Mouse (Mus musculus) layer of hippocampus, adult 9-10 months (tissue): ENCODE measurements around the gene Cox5a.

Experiments used
- DNase-seq: peaks from one replicate; pipeline ENCODE4 v3.0.0; 2022; ENCODE audit warnings: low spot score

Gene Cox5a

DNA sequence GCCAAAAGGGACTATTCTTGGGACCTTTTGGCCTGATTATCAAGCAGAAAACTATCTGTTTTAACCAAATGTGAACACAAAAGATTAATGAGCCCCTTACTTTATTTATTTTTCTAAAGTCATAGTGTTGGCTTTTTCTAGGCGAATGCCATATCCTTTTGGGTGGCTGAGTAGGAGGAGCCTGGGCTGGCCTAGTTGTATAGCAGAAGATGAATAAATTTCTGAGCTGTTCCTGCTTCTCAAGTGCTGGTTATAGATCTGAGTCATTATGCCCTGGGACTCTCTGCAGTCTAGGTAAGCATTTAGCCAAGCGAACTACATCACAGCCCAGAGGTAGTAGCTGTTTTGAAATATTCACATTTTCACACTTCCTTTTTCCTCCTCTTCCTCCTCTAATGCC, 4.4 kb downstream of the Cox5a start:
- DNase-seq: no peak

GRCm38 (mm10) chr9:57526435-57526834, 5.4 kb downstream of the Cox5a start:
- no peak for DNase-seq

GRCm38 (mm10) chr9:57531946-57532345, 10.9 kb downstream of the Cox5a start:
- DNase-seq: no peak

- DNase-seq: no peak
These were observed 15.3 kb downstream of the Cox5a start for GRCm38 (mm10) chr9:57536362-57536761.

DNA sequence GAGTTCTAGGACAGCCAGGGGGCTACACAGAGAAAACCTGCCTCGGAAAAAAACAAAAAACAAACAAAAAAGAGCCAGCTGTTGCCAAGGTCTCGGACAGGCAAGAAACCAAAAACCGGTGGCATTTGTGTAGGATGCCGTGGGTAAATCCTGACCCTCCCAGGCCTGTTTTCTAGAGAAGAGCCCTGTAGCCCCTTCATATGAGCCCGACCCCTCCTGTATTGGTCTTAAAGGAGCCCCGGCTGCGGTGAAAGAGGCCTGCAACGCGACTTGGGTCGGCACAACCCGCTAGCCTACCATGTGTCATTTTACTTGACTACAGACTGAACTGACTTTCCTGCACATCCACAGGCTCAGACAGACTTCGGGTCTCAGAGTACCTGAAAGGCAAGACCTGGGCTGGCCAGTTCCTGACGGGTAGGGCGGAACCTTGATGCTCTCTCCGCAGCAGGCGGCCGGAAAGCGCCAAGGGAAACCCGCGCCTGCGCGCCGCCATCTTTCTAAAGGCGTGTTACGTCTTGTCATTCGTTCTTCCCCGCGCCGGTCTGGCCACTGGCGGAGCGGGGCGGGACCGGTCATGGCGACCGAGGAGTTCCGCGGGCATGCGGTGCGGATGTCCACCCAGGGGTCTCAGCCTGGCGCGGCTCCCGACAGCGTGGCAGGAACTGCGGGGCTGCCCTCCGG, 16.1 kb downstream of the Cox5a start, which contains the start of gene Fam219b:
Fam219b (plus strand) TSS at position 485 of the 684 bp plus-strand sequence.
- DNase-seq: peak; percentile 73

DNA sequence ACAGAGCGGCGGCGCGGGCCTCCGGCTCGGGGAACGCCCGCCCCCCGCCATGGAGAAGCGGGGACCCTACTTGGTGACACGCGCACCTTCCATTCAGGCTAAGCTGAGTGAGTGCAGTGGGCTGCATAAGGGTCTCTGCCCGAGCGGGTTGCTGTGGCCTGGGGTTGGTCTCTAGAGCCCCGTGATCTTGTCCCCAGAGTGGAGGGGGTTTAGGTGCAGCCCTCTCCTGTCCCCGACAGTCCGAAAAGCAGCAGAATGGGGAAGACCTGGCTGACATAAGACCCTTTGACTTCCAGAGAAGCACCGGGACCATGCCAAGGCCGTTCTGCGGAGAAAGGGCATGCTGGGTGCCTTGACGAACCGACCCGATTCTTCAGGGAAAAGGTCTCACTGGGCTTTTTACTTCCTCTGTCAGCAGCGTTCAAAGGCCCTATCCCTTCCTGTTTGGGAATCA, 16.7 kb downstream of the Cox5a start:
- DNase-seq: no peak

GRCm38 (mm10) chr9:57539550-57539949, 18.5 kb downstream of the Cox5a start:
- DNase-seq: no peak

DNA sequence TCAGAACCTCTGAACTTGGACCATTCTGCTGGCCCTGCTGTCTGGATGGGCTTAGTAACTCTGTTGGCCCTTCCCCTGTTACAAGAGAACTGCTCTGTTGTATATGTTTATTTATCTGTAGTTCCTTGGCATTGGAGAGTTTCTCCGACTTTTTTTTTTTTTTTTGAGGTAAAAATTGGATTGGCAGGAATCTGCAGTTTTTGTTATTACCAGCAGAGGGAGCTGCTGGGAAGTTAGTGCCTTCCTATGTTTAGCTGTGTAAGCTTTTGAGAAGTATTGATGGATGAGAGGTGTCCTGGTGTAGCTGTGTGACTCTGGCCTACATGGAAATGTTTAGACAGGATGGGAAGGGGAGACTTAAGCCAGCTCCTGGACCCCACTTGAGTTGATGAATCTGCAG, 20.2 kb downstream of the Cox5a start:
- DNase-seq: no peak

DNA sequence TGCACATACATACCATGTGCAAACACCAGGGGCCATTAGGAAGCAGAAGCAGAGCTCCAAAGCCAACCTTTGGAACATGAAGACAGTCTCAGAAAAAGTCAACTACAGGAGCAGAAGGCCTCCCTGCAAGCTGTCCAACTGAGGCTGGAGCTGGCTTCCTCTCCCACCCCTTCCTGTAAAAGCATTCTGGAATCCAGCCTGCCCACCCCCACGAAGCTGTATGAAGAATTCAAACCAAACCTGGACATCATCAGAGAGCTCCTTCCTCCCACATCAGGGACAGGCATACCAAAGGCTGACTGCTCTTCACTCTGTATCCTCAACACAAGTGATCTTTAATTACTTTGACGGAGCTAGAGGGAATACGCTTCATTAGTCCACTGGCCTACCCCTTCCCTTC, 22.9 kb downstream of the Cox5a start:
- no peak for DNase-seq

GRCm38 (mm10) chr9:57547287-57547686, 26.2 kb downstream of the Cox5a start:
- no peak for DNase-seq

DNA sequence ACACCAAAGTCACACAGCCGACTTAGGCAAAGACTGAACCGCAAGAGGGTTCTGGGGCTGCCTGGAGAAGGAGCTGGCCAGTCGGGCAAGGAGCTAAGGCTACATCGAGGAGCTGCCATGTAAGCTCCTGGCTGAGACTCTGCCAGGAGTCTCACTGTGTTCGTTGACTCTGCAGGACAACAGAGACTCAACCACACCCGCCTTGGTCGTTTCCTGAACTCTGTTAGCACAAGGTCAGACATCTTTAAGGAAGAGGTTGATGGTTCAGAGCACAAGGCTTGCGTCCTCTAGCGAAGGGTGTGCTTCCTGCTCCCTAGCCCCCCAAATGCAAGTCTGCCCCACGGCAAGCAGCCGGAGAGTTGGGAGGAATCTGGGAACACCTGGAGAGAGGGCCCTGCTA, 26.8 kb downstream of the Cox5a start:
- DNase-seq: no peak

- DNase-seq: no peak
These were observed 28.1 kb downstream of the Cox5a start for GRCm38 (mm10) chr9:57549186-57549585.

DNA sequence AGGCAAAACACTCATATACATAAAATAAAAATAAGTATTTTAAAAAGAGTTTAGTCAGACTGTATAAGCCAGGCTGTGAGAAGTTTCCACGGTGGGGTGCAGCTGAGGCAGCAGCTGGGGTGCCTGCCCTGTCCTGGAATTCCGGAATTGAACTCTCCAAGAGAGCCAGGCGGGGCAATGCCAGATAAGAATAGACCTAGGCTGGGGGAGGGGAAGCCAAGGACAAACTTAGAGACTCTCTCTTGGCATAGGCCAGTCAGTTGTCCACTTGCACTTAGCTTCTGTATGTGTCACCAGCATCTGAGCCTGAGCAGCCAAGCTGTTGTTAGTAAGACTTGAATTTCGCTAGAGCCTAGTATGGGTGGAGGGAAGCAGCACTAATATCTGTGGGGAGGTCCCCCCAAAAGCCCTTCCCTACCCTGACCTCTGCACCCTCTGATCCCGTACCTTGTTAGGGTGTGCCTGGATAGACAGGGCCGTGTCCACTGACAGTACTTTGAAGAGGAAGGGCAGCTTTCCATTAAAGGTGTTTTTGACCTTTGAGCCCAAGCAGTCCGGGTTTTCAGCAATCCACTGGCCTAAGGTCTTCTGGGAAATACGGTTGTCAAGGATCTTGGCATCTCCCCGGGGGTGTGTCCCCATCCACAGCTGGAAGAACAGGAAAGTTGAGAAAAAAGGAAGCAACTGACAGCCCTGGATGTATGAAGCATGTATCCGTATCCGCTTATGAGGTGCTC, 29.2 kb downstream of the Cox5a start:
- DNase-seq: no peak

GRCm38 (mm10) chr9:57552139-57552887, 31.2 kb downstream of the Cox5a start, which contains the start of gene Mpi:
Gene Mpi (minus strand): TSS chr9:57552763.
- no peak for DNase-seq

GRCm38 (mm10) chr9:57553119-57553518, 32.0 kb downstream of the Cox5a start:
- DNase-seq: no peak

DNA sequence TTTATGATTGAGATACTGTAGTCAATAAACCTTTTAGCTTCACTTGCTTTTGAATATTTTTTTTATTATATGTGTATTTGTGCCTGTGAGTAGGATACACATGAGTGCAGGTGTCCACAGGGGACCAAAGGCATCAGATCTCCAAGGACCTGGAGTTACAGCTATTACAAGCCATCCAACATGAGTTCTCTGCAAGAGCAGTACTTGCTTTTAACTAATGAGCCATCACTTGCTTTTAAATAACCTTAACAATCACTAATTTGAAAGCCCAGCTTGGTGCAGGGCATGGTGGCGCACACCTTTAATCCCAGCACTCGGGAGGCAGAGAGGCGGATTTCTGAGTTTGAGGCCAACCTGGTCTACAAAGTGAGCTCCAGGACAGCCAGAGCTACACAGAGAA, 33.7 kb downstream of the Cox5a start:
- no peak for DNase-seq

GRCm38 (mm10) chr9:57557215-57557614, 36.1 kb downstream of the Cox5a start:
- no peak for DNase-seq

DNA sequence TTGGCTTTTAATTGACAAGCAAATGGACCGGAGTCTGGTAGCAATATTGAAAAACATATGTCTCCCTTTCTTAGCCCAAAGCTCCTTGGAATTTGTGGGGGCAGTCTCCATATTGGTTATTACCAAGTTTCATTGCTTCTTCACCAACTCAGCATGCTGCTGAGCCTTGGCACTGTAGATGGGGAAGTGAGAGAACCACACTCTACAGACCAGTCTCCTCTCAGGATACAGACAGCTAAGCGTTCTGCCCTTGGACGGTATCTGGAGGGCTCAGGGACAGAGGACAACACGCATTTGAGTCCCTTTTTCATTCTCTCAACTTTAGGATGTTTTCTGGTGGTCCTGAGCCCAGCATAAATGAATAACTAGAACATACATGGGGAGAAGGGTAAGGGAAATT, 37.6 kb downstream of the Cox5a start:
- no peak for DNase-seq

DNA sequence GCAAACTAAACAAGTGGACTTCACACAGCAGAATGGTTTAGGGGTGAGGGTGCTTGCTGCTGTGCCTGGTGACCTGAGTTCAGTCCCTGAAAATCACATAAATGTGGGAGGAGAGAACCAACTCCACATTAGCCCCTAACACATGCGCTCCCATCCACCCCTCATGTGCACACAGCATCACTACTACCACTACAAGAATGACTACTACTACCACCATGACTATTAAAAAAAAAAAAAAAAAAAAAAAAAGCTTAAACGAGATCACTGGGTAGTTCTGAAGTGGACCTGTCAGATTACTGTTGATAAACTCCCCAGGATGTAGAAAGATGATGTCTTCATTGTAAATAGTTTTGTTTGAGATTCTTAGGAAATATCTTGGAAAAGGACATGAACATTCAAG, 38.5 kb downstream of the Cox5a start:
- no peak for DNase-seq

- no peak for DNase-seq
These were observed 39.2 kb downstream of the Cox5a start for GRCm38 (mm10) chr9:57560263-57560662.

DNA sequence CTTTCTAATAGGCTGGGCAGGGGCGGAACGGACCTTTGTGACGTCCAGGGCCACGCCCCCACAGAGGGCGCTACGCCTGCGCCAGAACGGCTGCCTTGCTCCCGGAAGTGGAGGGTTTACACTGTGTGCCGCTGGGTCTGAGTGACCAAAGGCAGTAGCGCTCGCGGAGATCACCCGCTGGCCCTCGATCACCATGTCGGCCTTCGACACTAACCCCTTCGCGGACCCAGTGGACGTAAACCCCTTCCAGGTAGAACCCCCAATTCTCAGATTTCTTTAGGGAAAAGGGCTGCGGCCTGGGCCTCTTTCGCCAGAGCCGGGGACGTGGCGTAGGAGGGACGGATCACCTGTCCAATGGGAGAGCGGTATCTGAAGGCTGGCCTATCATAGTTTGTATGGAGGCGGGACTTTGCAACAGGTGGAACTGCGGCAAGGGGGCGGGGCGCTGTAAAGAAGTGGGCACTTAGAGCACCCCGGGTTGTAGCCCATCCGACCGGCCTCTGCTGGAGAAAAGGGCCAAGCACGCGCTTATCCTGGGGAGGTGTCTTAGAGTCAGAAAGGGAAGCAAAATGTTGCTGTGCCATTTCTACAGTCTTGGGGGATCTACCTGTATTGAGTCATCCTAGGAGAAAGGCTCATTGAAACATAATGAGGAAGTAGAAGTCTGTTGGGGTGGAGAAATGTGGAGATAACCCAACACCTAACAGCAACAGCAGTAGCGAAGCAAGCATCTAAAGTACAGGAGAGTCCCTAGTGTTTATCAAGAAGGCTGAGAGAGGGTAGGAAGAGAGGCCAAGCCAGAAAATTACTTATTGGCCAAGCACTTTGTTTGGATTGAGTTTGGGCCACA, 40.0 kb downstream of the Cox5a start, which contains the start of gene Scamp2:
Scamp2 (plus strand) TSS at position 83 of the 850 bp plus-strand sequence.
- peak; percentile 87 for DNase-seq

DNA sequence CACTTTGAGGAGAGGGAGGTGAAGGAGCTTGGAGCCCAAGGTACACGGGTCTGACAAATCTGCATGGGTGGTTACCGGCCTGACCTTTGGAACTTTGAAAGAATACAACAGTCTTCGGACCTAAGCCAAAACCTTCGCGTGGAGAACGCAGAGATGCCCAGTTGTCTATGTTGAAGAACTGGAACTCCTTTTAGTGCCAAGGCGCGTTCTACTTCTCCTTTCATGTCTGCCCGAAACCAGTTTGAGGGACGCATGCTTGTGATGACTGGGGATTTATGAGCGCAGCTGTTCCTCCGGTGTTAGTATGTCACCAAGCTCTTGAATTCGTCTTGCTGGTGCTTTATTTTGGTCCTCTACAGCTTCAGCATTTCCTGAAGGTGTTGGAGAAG, 40.6 kb downstream of the Cox5a start:
- DNase-seq: no peak
